Mouse (Mus musculus) urinary bladder, postnatal 36 days (tissue): Measurements from ENCODE around the gene Col4a2.
"Not testable (repeated sequence)": the region's sequence is repeated elsewhere in the genome, so short reads cannot be mapped to it uniquely, and the experiment has no call there.

Experiments
- DNase-seq, 2 experiments: peaks; one replicate each; pipeline ENCODE4 v3.0.0; 2022; ENCODE audit warnings: low spot score in 2 of 2, mixed read lengths in 1 of 2

Gene Col4a2

GRCm38 (mm10) chr8:11459016-11459415 lies 146.4 kb downstream of the Col4a2 start:
- DNase-seq, result no peak

GRCm38 (mm10) chr8:11460934-11461333 lies 148.3 kb downstream of the Col4a2 start:
- peak in 1 of 2 experiments; percentile 37 for DNase-seq

GRCm38 (mm10) chr8:11461847-11462246 lies 149.2 kb downstream of the Col4a2 start:
- DNase-seq, result peak; percentile 58 to 65

GRCm38 (mm10) chr8:11462641-11463040 lies 150.0 kb downstream of the Col4a2 start:
- no peak for DNase-seq

- no peak for DNase-seq
Measured at GRCm38 (mm10) chr8:11463541-11463888, 150.9 kb downstream of the Col4a2 start.

GRCm38 (mm10) chr8:11463889-11464706 lies 151.5 kb downstream of the Col4a2 start:
- peak in 1 of 2 experiments; percentile 32 for DNase-seq

- no peak for DNase-seq
Measured at GRCm38 (mm10) chr8:11464707-11464964, 152.0 kb downstream of the Col4a2 start.

GRCm38 (mm10) chr8:11465619-11466018 lies 153.0 kb downstream of the Col4a2 start:
- DNase-seq, result no peak

GRCm38 (mm10) chr8:11466528-11466927 lies 153.9 kb downstream of the Col4a2 start:
- not testable (repeated sequence) for DNase-seq

GRCm38 (mm10) chr8:11469095-11469494 lies 156.5 kb downstream of the Col4a2 start:
- peak in 1 of 2 experiments; percentile 42 for DNase-seq

- no peak for DNase-seq
Measured at GRCm38 (mm10) chr8:11470694-11471093, 158.1 kb downstream of the Col4a2 start.

- no peak for DNase-seq
Measured at GRCm38 (mm10) chr8:11471309-11471708, 158.7 kb downstream of the Col4a2 start.

- no peak for DNase-seq
Measured at GRCm38 (mm10) chr8:11473072-11473471, 160.5 kb downstream of the Col4a2 start.

GRCm38 (mm10) chr8:11475397-11475796 lies 162.8 kb downstream of the Col4a2 start:
- DNase-seq, result no peak

- DNase-seq, result no peak
Measured at GRCm38 (mm10) chr8:11475876-11476275, 163.3 kb downstream of the Col4a2 start.

GRCm38 (mm10) chr8:11476338-11477177 lies 164.0 kb downstream of the Col4a2 start:
- peak in 1 of 2 experiments; percentile 72 for DNase-seq

GRCm38 (mm10) chr8:11477178-11477553 lies 164.6 kb downstream of the Col4a2 start:
- no peak for DNase-seq

GRCm38 (mm10) chr8:11477811-11478761 lies 165.5 kb downstream of the Col4a2 start, which contains the start of gene Rab20:
Gene Rab20 (minus strand): TSS chr8:11478710.
- peak; percentile 66 to 70 for DNase-seq

GRCm38 (mm10) chr8:11478807-11479527 lies 166.4 kb downstream of the Col4a2 start:
- DNase-seq, result no peak

- no peak for DNase-seq
Measured at GRCm38 (mm10) chr8:11479591-11479990, 167.0 kb downstream of the Col4a2 start.

GRCm38 (mm10) chr8:11481876-11482275 lies 169.3 kb downstream of the Col4a2 start:
- DNase-seq, result no peak
